Mouse (Mus musculus) E14TG2a.4 (cell line): ENCODE results near the gene Rgl3.

Source experiments
- CTCF ChIP-seq: conservative IDR thresholded peaks from 2 replicates; pipeline ENCODE4 v1.5.1; 2014; ENCODE audit warnings: low read length
- NANOG ChIP-seq: IDR thresholded peaks from 2 replicates; pipeline ENCODE4 v1.6.1; 2014; ENCODE audit warnings: borderline replicate concordance, low read length, mixed read lengths

DNA sequence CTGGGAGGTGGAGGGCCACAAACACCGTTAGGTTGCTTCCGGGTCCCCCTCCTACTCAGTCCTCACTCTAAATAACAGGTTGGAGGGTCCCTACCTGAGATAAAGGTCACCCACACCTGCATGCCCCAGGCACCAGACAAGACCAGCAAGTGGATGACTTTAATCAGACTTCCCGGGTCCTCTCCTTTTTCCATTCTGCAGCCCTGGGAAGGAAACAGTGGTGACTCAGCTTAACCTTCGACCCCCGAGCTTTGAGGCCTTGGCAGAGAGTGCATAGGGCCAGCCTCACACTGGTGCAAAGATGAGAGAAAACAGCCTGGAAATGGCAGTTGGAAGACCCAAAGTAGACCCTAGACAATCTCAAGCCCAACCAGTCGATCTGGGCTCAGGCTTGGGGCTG is 63.1 kb downstream of the Rgl3 start:
- TF ChIP-seq CTCF (no peak), NANOG (no peak)
